Mouse (Mus musculus) macrophage (primary cell): ENCODE results near the gene Clptm1l. TPM values are rescaled to one million over a fixed set of nuclear protein-coding genes. Genes with fewer than 3 reads are reported as not detected.

Source experiments
- H3K27ac ChIP-seq: fragments of 350-480 bp; formaldehyde crosslinking; 2 replicates; pipeline ENCODE4 v1.9.0; 2021
- H3K36me3 ChIP-seq: fragments of 350-480 bp; formaldehyde crosslinking; 2 replicates; pipeline ENCODE4 v1.9.0; 2021; ENCODE audit errors: inconsistent target
- H3K4me3 ChIP-seq: fragments of 350-480 bp; formaldehyde crosslinking; 2 replicates; pipeline ENCODE4 v1.9.0; 2021; ENCODE audit errors: inconsistent target
- H3K79me2 ChIP-seq: fragments of 350-480 bp; formaldehyde crosslinking; 2 replicates; pipeline ENCODE4 v1.9.0; 2021; ENCODE audit errors: inconsistent target
- WGBS: methylation state at CpG from one replicate; pipeline ENCODE4 v1.1.7; 2026; ENCODE audit warnings: inconsistent platforms; ENCODE audit not compliant: missing documents; 5-methylcytosine and 5-hydroxymethylcytosine counted together
- polyA plus RNA-seq: library from polyadenylated mRNA; stranded (reverse); fragments of 250-400 nt; gene quantifications from 3 replicates; pipeline ENCODE4 v1.2.4, GENCODE M21; 2018; ENCODE audit warnings: inconsistent platforms

Clptm1l gene
- polyA plus RNA-seq, 1 experiment from 2014 or later: 124 TPM

GRCm38 (mm10) chr13:73628586-73629113 is 24.8 kb downstream of the Clptm1l start:
- WGBS: 84% methylated on average over 11 of the region's 11 CpGs
- Histone ChIP-seq H3K4me3 (no peak overlapping the region), H3K79me2 (no peaks in the 10 kb centered on the region), H3K36me3 (no peaks in the 10 kb centered on the region), H3K27ac (no peak overlapping the region)

- H3K27ac ChIP-seq: no peak overlapping the region
- WGBS: 100% methylated on average over 1 of the region's 3 CpGs
- H3K4me3 ChIP-seq: no peak overlapping the region
- no peaks in the 10 kb centered on the region for H3K79me2 ChIP-seq
- H3K36me3 ChIP-seq: no peaks in the 10 kb centered on the region
Measured at GRCm38 (mm10) chr13:73631837-73632236, 28.0 kb downstream of the Clptm1l start.

- 94% methylated on average over 5 of the region's 6 CpGs for WGBS
- Histone ChIP-seq H3K27ac (no peak overlapping the region), H3K79me2 (no peaks in the 10 kb centered on the region), H3K4me3 (no peak overlapping the region), H3K36me3 (no peaks in the 10 kb centered on the region)
Measured at GRCm38 (mm10) chr13:73637826-73638225, 34.0 kb downstream of the Clptm1l start.

GRCm38 (mm10) chr13:73641296-73641695 is 37.5 kb downstream of the Clptm1l start:
- Histone ChIP-seq H3K79me2 (no peaks in the 10 kb centered on the region), H3K27ac (no peak overlapping the region), H3K4me3 (no peak overlapping the region), H3K36me3 (no peaks in the 10 kb centered on the region)
- 90% methylated on average over 4 of the region's 4 CpGs for WGBS

GRCm38 (mm10) chr13:73646397-73647087 is 42.7 kb downstream of the Clptm1l start:
- H3K36me3 ChIP-seq: no peaks in the 10 kb centered on the region
- 55% methylated on average over 6 of the region's 6 CpGs for WGBS
- H3K79me2 ChIP-seq: no peaks in the 10 kb centered on the region
- no peak overlapping the region for H3K4me3 ChIP-seq
- no peak overlapping the region for H3K27ac ChIP-seq

GRCm38 (mm10) chr13:73653266-73653665 is 49.5 kb downstream of the Clptm1l start:
- Histone ChIP-seq H3K27ac (no peak overlapping the region), H3K79me2 (no peaks in the 10 kb centered on the region), H3K4me3 (no peak overlapping the region), H3K36me3 (no peaks in the 10 kb centered on the region)
- 72% methylated on average over 3 of the region's 3 CpGs for WGBS

GRCm38 (mm10) chr13:73654976-73655375 is 51.2 kb downstream of the Clptm1l start:
- H3K27ac ChIP-seq: no peak overlapping the region
- H3K36me3 ChIP-seq: no peaks in the 10 kb centered on the region
- H3K79me2 ChIP-seq: no peaks in the 10 kb centered on the region
- WGBS: 76% methylated on average over 3 of the region's 3 CpGs
- no peak overlapping the region for H3K4me3 ChIP-seq

- H3K79me2 ChIP-seq: no peaks in the 10 kb centered on the region
- no peak overlapping the region for H3K27ac ChIP-seq
- H3K4me3 ChIP-seq: no peak overlapping the region
- WGBS: 62% methylated on average over 2 of the region's 2 CpGs
- H3K36me3 ChIP-seq: no peaks in the 10 kb centered on the region
Measured at GRCm38 (mm10) chr13:73658953-73659352, 55.1 kb downstream of the Clptm1l start.

- no peak overlapping the region for H3K4me3 ChIP-seq
- H3K36me3 ChIP-seq: no peaks in the 10 kb centered on the region
- H3K79me2 ChIP-seq: no peaks in the 10 kb centered on the region
- no peak overlapping the region for H3K27ac ChIP-seq
- 87% methylated on average over 2 of the region's 2 CpGs for WGBS
Measured at GRCm38 (mm10) chr13:73660163-73660695, 56.4 kb downstream of the Clptm1l start.

Other genes starting within 250 kb of the Clptm1l start
- gene Lpcat1, start 136.8 kb upstream of the Clptm1l start, polyA plus RNA-seq: 18.3 to 26.7 TPM (median 26.4 TPM) in 3 replicates
- gene Slc6a3, start 67.3 kb upstream of the Clptm1l start, polyA plus RNA-seq: not detected in 3 replicates
- 0.05 TPM in 1 of 3 replicates, not detected in the others for gene Tert, start 22.9 kb downstream of the Clptm1l start, polyA plus RNA-seq
- not detected in 3 replicates for gene Slc6a18, start 74.0 kb downstream of the Clptm1l start, polyA plus RNA-seq
- 0.06 to 0.17 TPM (median 0.09 TPM) in 3 replicates for gene Slc6a19, start 100.9 kb downstream of the Clptm1l start, polyA plus RNA-seq
- gene Slc12a7, start 129.1 kb downstream of the Clptm1l start, polyA plus RNA-seq: 20.1 to 50.4 TPM (median 26.2 TPM) in 3 replicates
- not detected in 3 replicates for gene Nkd2, start 243.6 kb downstream of the Clptm1l start, polyA plus RNA-seq